Mouse (Mus musculus) liver, postnatal 0 days (tissue): ENCODE measurements at regions not wholly inside any gene's neighbourhood (a gene's known extent, or its start where the extent isn't known, plus 50 kb on each side); places are given as distances from the start of the nearest gene placed in this dataset.

Experiments
- ATAC-seq: fragments of 200-750 bp; cut with Nextera tagmentation; 2 replicates; pipeline ENCODE4 v1.8.0; 2017; ENCODE audit warnings: mild to moderate bottlenecking, moderate library complexity
- DNase-seq: peaks from one replicate; pipeline ENCODE4 v3.0.0-alpha.2; 2016
- H3K27ac ChIP-seq: fragments of 300-500 bp; sonication (generic); 2 replicates; pipeline ENCODE4 v1.5.1; 2014; ENCODE audit warnings: antibody characterized with exemption, moderate library complexity, mild to moderate bottlenecking, low read depth
- H3K27me3 ChIP-seq: fragments of 300-500 bp; sonication (generic); 2 replicates; pipeline ENCODE4 v1.6.1; 2014; ENCODE audit warnings: low read length, control low read depth, mixed read lengths; ENCODE audit not compliant: insufficient read depth
- H3K36me3 ChIP-seq: fragments of 300-500 bp; sonication (generic); replicated peaks from 2 replicates; pipeline ENCODE4 v1.6.1; 2014; ENCODE audit warnings: mild to moderate bottlenecking, control low read depth, low read length, moderate library complexity, mixed read lengths; ENCODE audit not compliant: insufficient read depth
- H3K4me1 ChIP-seq: fragments of 300-500 bp; sonication (generic); 2 replicates; pipeline ENCODE4 v1.6.1; 2014; ENCODE audit warnings: antibody characterized with exemption, mild to moderate bottlenecking, control low read depth; ENCODE audit not compliant: insufficient read depth
- H3K4me2 ChIP-seq: fragments of 300-500 bp; sonication (generic); 2 replicates; pipeline ENCODE4 v1.6.1; 2014; ENCODE audit warnings: low read depth, mild to moderate bottlenecking, low read length, moderate library complexity, mixed read lengths
- H3K4me3 ChIP-seq: fragments of 300-500 bp; sonication (generic); 2 replicates; pipeline ENCODE4 v1.5.1; 2014; ENCODE audit warnings: low read depth, low read length
- H3K9ac ChIP-seq: fragments of 300-500 bp; sonication (generic); replicated peaks from 2 replicates; pipeline ENCODE4 v1.6.1; 2014; ENCODE audit warnings: mild to moderate bottlenecking, moderate library complexity
- H3K9me3 ChIP-seq: fragments of 300-500 bp; sonication (generic); 2 replicates; pipeline ENCODE4 v1.6.1; 2016; ENCODE audit warnings: mild to moderate bottlenecking, control low read depth, low read length, mixed read lengths
- CTCF ChIP-seq: sonication (generic); IDR thresholded peaks from 2 replicates; pipeline ENCODE4 v1.5.1; 2016; ENCODE audit warnings: antibody characterized with exemption, low read depth
- EP300 ChIP-seq: IDR thresholded peaks from 2 replicates; pipeline ENCODE4 v1.6.1; 2016; ENCODE audit warnings: antibody characterized with exemption, low read depth, mild to moderate bottlenecking
- WGBS: fragments of 180-500 bp; shearing (Covaris S2); extraction: QIAGEN DNeasy Blood & Tissue Kit; methylation state at CpG from one replicate; pipeline ENCODE4 v1.1.7; 2014; ENCODE audit not compliant: insufficient replicate concordance; 5-methylcytosine and 5-hydroxymethylcytosine counted together

DNA sequence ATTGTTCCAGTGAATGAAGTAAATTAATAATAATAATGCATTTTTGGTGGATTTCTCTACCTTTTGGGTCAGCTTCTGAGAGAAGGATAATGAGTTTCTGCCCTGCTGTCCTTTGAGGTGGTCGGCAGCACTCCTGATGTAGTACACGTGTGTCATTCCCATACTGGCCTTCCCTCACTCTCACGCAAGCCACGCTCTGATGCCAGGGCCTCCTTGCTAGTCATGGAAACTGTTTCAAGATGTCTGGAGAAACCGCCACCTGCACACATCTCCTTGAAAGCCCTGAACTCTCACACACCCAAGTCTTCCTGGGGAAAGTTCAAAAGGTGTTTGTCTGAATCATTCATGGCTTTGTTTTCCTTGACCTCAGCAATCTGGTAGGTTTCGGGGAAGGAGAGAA, 116.2 kb downstream of the Fam204a start:
- Histone ChIP-seq H3K27ac (no peak overlapping the region), H3K36me3 (no peaks in the 10 kb centered on the region), H3K9ac (no peak overlapping the region), H3K27me3 (no peaks in the 10 kb centered on the region), H3K4me2 (no peak overlapping the region), H3K4me1 (no peaks in the 10 kb centered on the region), H3K9me3 (no peaks in the 10 kb centered on the region), H3K4me3 (no peak overlapping the region)
- 72% methylated on average over 6 of the region's 6 CpGs for WGBS
- TF ChIP-seq EP300 (no peak), CTCF (no peak)
- DNase-seq, result no peak
- no peak for ATAC-seq

DNA sequence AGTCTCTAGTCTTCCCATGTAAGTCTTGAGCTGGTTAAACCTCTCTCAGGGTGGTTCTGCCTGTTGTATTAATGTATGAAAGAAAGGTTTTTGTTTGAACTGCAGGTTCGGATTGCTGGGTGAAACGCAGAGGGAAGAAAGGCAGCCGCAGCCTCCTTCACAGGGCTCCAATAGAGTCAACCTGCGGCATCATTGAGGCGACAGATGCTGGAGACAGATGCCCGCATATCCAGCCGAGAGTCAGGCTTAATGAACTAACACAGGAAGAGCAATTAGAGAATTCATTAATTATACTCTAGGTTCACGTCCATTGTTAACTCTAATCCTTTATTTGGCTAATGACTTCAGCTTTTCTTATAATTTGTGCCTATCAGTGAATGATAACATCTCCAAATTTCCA, 117.0 kb downstream of the Fam204a start:
- Histone ChIP-seq H3K4me2 (no peak overlapping the region), H3K4me1 (no peaks in the 10 kb centered on the region), H3K9ac (no peak overlapping the region), H3K27me3 (no peaks in the 10 kb centered on the region), H3K27ac (no peak overlapping the region), H3K4me3 (no peak overlapping the region), H3K9me3 (no peaks in the 10 kb centered on the region), H3K36me3 (no peaks in the 10 kb centered on the region)
- TF ChIP-seq EP300 (no peak), CTCF (no peak)
- DNase-seq, result no peak
- WGBS, result 72% methylated on average over 8 of the region's 8 CpGs
- no peak for ATAC-seq

DNA sequence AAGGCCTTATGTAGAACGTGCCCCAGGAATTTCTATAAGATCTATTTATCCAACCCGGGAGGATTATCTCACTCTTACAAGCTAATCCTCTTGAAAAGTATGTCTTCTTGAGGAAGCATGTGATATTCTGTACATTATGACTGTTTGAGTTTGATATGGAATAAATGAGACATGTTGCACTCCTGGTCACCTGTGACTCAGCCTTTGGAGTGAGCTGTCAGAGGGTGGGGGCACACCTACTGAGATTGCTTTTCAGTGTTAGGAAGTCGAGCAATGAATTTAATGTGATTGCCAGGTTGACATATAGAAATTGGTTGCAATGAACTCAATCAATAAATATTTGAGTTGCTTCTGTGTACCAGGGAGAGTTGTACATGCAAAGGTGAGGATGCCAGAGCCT, 128.6 kb downstream of the Fam204a start:
- H3K4me1 ChIP-seq, result no peaks in the 10 kb centered on the region
- ATAC-seq, result no peak
- H3K4me3 ChIP-seq, result no peak overlapping the region
- no peak for TF ChIP-seq CTCF
- TF ChIP-seq EP300, result no peak
- no peak overlapping the region for H3K4me2 ChIP-seq
- no peak overlapping the region for H3K27ac ChIP-seq
- no peak for DNase-seq
- H3K9me3 ChIP-seq, result no peaks in the 10 kb centered on the region
- no peaks in the 10 kb centered on the region for H3K27me3 ChIP-seq
- H3K9ac ChIP-seq, result no peak overlapping the region
- 72% methylated on average over 3 of the region's 3 CpGs for WGBS
- no peaks in the 10 kb centered on the region for H3K36me3 ChIP-seq

DNA sequence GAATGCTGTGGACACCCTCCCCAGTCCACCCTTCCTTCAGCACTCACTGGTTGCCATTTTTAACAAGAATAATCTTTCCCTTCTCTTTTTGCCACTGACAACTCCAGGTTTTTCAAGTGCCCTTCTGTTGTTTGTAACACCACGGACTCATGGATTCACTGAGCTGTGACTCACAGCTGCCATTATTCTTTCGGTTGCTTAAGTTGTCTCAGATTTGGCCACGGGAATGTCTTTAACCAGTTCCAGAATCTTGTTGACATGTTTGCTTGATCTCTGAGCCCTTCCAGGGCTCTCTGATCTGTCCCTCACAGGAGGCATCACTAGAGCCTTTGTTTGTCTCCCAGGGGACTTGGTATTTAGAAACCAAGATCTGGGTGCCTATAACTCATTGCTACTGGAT, 131.5 kb upstream of the Rab11fip2 start:
- Histone ChIP-seq H3K27ac (no peak overlapping the region), H3K4me1 (no peaks in the 10 kb centered on the region), H3K4me2 (no peak overlapping the region), H3K36me3 (no peaks in the 10 kb centered on the region), H3K27me3 (no peaks in the 10 kb centered on the region), H3K9ac (no peak overlapping the region), H3K4me3 (no peak overlapping the region), H3K9me3 (no peaks in the 10 kb centered on the region)
- TF ChIP-seq EP300, result no peak
- no peak for TF ChIP-seq CTCF
- ATAC-seq (no peak), DNase-seq (no peak)
- WGBS, result 58% methylated on average over 3 of the region's 3 CpGs

DNA sequence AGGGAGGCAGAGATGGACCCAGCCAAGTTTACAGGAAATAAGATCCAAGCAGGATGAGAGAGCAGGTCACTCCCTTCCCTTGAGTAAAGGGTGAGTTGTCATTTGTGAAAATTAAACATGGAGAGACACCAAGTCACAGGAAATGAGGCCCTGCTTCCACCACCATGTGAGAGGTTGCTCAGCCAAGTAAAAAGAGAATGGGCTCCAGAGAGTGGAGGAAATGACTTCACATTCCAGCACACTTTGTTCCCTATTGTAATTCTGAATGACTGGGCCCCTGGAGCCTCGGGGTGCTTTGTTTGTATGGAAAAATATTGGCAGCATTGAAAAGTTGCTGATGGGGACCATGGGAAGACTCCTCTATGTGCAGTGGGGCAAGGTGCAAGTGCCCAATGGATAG, 129.9 kb upstream of the Rab11fip2 start:
- no peaks in the 10 kb centered on the region for H3K4me1 ChIP-seq
- DNase-seq (no peak), ATAC-seq (no peak)
- H3K27ac ChIP-seq, result no peak overlapping the region
- H3K9ac ChIP-seq, result no peak overlapping the region
- no peak overlapping the region for H3K4me3 ChIP-seq
- no peak overlapping the region for H3K4me2 ChIP-seq
- TF ChIP-seq CTCF (no peak), EP300 (no peak)
- no peaks in the 10 kb centered on the region for H3K36me3 ChIP-seq
- no peaks in the 10 kb centered on the region for H3K27me3 ChIP-seq
- no peaks in the 10 kb centered on the region for H3K9me3 ChIP-seq
- 46% methylated on average over 1 of the region's 1 CpGs for WGBS

DNA sequence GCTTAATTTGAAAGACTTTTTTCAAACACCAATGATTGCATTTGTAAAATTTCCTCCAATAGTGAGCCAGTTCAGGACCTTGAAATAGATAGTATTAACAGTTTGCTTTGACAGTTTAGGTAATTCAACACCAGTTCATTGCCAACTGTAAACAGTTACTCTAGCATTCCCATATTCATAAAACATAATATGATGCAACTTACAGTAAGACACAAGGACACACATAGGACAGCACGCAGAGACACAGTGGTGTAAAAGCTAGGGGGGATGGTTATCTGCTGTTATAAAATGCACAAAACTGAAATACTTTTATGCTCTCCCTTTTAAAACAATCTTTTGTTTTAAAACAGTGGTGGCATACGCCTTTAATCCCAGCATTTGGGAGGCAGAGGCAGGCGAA, 122.7 kb upstream of the Rab11fip2 start:
- TF ChIP-seq EP300 (no peak), CTCF (no peak)
- WGBS, result 82% methylated on average over 3 of the region's 3 CpGs
- no peaks in the 10 kb centered on the region for H3K9me3 ChIP-seq
- no peak overlapping the region for H3K4me3 ChIP-seq
- H3K36me3 ChIP-seq, result no peaks in the 10 kb centered on the region
- H3K4me2 ChIP-seq, result no peak overlapping the region
- ATAC-seq, result no peak
- H3K9ac ChIP-seq, result no peak overlapping the region
- no peak overlapping the region for H3K27ac ChIP-seq
- H3K4me1 ChIP-seq, result no peaks in the 10 kb centered on the region
- no peaks in the 10 kb centered on the region for H3K27me3 ChIP-seq
- DNase-seq, result no peak
